Mouse (Mus musculus): ENCODE measurements around the gene Arhgef40.
A peak's percentile ranks its signal among the peaks of the same experiment; 100 is the strongest.

Arhgef40 gene

GRCm38 (mm10) chr14:51984247-51985231, at the start of gene Arhgef40:
Gene Arhgef40, plus strand, starts transcription at chr14:51984719.
- DNase-seq = peak; percentile 65

DNA sequence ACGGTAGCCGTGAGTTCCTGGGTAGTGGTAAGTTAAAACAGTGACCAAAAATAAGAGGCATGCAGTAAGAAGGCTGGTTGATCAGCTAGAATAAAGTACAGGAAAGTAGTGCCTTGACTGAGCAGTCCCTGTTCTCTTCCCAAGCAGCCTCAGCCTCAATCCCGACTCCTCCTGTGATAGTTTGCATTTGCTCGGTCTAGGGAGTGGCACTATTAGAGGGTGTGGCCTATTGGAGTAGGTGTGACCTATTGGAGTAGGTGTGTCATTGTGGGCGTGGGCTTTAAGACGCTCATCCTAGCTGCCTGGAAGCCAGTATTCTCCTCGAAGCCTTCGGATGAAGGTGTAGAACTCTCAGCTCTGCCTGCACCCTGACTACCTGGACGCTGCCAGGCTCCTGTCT, 45.5 kb upstream of the Arhgef40 start:
- no peak for DNase-seq

DNA sequence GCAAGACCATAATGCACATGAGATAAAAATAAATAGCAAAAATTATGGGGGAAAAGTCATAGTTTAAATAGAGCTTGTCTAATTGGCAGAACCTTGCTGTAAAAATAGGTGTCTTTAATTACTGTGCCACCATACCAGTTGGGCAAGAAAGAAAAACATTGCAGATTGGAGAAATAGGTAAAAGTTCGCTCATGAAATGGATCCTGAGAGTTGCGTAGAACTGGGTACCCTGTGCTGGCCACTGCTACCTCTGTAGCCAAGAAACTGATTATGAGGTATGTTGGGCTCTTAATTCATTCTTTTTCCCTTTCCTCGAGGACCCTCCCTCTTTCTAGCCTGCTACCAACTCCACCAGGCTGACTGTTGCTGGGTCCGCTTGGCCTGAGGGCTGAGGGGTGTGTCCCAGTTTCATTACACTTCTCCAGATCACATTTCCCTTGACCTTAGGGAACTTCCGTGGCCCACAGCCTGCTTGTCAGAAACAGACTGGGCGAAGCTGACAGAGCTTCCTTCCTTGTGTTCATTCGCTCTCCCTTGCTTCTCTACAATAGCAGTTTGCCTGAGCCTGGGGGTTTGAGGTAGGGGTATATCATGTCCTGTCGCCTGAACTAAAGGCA, 43.5 kb upstream of the Arhgef40 start:
- DNase-seq = no peak

- DNase-seq = no peak
These were observed 42.9 kb upstream of the Arhgef40 start for GRCm38 (mm10) chr14:51941577-51941976.

DNA sequence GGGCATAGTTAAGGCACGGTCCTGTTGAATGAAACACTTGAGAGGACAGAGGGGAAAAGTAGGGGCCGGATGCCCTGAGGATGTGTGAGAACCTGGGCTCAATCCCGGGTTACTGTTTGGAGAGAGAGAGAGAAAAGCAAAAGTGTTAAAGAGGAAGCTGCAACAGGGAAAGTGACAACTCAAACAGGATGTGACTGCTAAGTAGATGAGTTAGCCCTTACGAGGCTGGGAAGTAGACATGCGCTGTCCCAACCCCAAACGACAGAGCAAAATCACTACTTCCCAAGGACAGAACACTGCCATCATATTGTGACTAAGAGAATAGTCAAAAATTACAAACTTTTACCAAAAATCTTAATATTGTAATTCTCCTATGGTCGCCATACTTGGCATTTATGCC, 42.3 kb upstream of the Arhgef40 start:
- DNase-seq = no peak

GRCm38 (mm10) chr14:51943336-51943735, 41.2 kb upstream of the Arhgef40 start:
- DNase-seq = no peak

DNA sequence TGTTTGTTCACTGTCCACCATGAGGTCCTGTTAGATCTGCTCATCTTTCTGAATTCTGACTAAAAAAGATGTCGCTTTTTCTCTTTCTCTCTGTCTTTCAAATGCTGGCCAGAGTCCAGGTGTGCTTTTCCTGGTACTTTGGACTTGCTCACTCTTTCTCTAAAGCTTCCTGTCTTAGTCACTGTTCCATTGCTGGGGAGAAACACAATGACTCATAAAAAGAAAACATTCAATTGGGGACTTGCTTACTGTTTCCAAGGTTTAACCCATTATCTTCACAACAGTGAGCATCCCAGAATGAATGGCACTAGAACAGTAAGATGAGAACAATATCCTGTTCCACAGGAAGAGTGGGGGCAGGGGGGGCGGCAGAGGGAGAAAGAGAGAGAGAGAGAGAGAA, 24.2 kb upstream of the Arhgef40 start:
- DNase-seq = no peak

- DNase-seq = no peak
These were observed 17.1 kb upstream of the Arhgef40 start for GRCm38 (mm10) chr14:51967400-51967799.

GRCm38 (mm10) chr14:51979252-51979651, 5.3 kb upstream of the Arhgef40 start:
- no peak for DNase-seq

GRCm38 (mm10) chr14:51983251-51983650, 1.3 kb upstream of the Arhgef40 start:
- DNase-seq = no peak

GRCm38 (mm10) chr14:51983855-51984246, 668 bp upstream of the Arhgef40 start:
- no peak for DNase-seq

GRCm38 (mm10) chr14:51985301-51986152, 1.0 kb downstream of the Arhgef40 start:
- peak; percentile 73 for DNase-seq

- no peak for DNase-seq
These were observed 1.6 kb downstream of the Arhgef40 start for GRCm38 (mm10) chr14:51986153-51986505.

- no peak for DNase-seq
These were observed 2.7 kb downstream of the Arhgef40 start for GRCm38 (mm10) chr14:51987177-51987576.

- DNase-seq = no peak
These were observed 4.2 kb downstream of the Arhgef40 start for GRCm38 (mm10) chr14:51988731-51989130.

DNA sequence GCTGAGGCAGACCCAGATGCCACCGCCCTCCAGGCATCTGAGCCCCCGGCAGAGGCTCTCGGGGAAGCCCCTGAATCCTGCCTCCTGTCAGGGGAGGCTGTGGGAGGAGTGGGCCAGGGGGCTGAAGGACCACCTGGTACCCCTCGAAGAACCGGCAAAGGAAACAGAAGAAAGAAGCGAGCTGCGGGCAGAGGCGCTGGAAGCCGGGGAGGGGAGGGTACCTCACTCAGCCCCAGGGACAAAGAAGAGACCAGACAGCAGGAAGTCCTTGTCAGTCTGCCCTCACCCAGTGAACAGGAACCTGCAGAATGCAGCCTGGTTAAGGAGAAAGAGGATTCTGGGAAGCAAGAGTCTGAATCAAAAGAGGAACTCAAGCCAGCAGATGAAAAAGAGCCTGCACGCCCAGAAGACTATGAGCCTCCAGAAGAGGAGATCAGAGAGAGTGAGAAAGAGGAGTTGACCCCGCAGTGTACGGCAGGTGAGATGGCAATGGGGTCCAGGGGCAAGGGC, 5.0 kb downstream of the Arhgef40 start:
- DNase-seq = no peak

GRCm38 (mm10) chr14:51994453-51994852, 9.9 kb downstream of the Arhgef40 start:
- no peak for DNase-seq

DNA sequence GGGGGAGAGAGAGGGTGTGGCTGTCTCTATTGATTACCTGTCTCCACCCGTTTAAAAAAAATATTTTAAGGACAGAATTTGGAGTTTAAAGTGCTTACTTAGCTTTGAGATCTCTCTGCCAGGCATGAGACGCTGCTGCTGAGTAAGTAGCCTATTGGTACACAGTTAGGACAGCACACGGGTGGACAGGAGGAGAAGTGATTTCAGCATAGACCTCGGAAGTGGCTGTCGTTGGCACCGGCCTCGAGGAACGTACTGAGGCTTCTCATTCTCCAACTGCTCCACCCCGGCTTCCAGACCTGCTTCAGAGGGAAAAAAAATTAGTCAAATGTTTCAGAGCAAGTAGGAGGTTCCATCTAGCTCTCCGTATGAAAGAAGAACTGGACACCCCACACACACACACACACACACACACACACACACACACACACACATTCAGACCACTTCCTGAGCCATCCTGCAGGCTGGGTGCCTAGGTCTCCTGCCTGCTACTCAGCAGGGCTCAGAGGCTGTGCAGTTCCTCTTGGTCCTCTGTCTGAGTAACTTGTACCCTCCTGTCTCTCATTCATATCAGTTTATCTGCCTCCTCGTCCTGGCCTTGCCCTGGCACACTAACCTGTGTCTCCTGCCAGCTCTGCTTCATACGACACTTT, 10.8 kb downstream of the Arhgef40 start:
- no peak for DNase-seq

DNA sequence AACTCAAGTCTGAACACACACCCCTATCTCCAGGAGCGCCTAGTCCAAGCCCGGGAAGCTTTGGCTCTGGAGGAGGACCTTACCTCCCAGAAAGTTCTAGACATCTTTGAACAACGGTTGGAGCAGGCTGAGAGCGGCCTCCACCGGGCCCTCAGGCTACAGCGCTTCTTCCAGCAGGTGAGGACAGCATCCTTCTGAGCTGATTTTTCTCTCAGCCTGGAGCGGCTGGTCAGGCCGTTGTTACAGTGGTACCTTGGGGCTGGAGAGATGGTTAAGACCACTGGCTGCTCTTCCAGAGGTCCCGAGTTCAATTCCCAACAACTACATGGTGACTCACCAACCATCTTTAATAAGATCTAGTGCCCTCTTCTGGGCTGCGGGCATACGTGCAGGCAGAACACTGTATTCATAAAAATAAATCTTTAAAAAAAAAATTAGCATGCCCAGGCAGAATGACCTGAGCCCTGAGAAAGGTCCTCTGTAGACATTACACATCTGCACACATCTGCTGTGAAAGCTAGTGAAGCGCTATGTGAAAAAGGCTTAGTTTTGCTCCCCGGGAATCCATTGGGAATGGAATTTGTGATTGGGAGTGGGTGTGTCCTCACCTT, 11.8 kb downstream of the Arhgef40 start:
- no peak for DNase-seq

GRCm38 (mm10) chr14:51996866-51997265, 12.3 kb downstream of the Arhgef40 start:
- no peak for DNase-seq

GRCm38 (mm10) chr14:51997483-51997882, 13.0 kb downstream of the Arhgef40 start:
- no peak for DNase-seq

DNA sequence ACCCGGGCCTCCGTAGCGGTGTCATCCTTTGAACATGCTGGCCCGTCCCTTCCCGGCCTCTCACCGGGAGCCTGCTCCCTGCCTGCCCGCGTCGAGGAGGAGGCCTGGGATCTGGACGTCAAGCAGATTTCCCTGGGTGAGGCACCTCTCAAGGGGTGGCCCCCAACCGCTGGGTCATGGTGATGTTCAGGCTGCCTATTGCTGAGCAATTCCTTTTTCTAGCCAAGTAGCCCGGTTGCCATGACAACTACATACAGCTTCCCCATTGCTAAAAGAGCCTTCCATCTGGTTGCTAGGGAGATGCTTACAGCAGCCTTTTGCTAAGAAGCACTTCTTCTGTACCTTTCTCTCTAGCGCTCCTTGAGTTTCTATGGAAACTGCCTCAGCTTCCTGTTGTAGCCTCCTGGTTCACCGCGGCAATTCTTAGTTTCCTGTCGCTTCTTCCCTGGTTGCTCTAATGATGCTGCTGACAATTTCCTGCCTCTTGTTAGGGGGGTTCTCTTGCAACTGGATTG, 19.5 kb downstream of the Arhgef40 start:
- DNase-seq = peak; percentile 75

All from cerebellum, adult 9-11 months (tissue).